Mouse (Mus musculus) cerebellum, adult 2 months (tissue): ENCODE data around the gene Dzip3.

Experiments used
- CTCF ChIP-seq: fragments of 200-500 bp; IDR thresholded peaks from 2 replicates; pipeline ENCODE4 v1.5.1; 2011; ENCODE audit warnings: low read depth, mild to moderate bottlenecking, control low read depth, low read length, moderate library complexity, borderline replicate concordance; ENCODE audit not compliant: insufficient read depth
- POLR2A ChIP-seq: fragments of 200-500 bp; IDR thresholded peaks from 2 replicates; pipeline ENCODE4 v1.6.1; 2011; ENCODE audit warnings: low read length, control low read depth, borderline replicate concordance; ENCODE audit not compliant: insufficient read depth

GRCm38 (mm10) chr16:48985034-48985627, 8.8 kb downstream of the Dzip3 start:
- no peak for TF ChIP-seq CTCF
- no peak for TF ChIP-seq POLR2A
